Mouse (Mus musculus) heart, postnatal 14 days (tissue): Measurements from ENCODE around the gene Gal3st2c. TPM values are rescaled to one million over a fixed set of nuclear protein-coding genes. Genes with fewer than 3 reads are reported as not detected.
"Not testable (repeated sequence)": the region's sequence is repeated elsewhere in the genome, so short reads cannot be mapped to it uniquely, and the experiment has no call there.

Experiments
- DNase-seq, 2 experiments: peaks; one replicate each; pipeline ENCODE4 v3.0.0; 2021 to 2022
- intact Hi-C: fragments of 180-260 bp; cut with DNase I; formaldehyde crosslinking; loops from one replicate; pipeline ENCODE4 v1.15.1; 2025
- total RNA-seq, 2 experiments: library from RNA; stranded (reverse); gene quantifications; 2 replicates each; pipeline ENCODE4 v1.2.3; 2021

The Gal3st2c gene
- total RNA-seq, 2 experiments from 2014 or later = 0.93 to 1.0 TPM

- intact Hi-C loops = no loop called here
- DNase-seq = no peak
These were observed 50.1 kb downstream of the Gal3st2c start for GRCm38 (mm10) chr1:94040391-94040790.

GRCm38 (mm10) chr1:94045559-94045958, 55.2 kb downstream of the Gal3st2c start:
- intact Hi-C loops = no loop called here
- DNase-seq = no peak

- no peak for DNase-seq
- intact Hi-C loops = no loop called here
These were observed 56.2 kb downstream of the Gal3st2c start for GRCm38 (mm10) chr1:94046544-94046943.

- intact Hi-C loops = no loop called here
- no peak for DNase-seq
These were observed 60.8 kb downstream of the Gal3st2c start for GRCm38 (mm10) chr1:94051104-94051503.

GRCm38 (mm10) chr1:94052373-94052772, 62.1 kb downstream of the Gal3st2c start, which contains the start of gene Pdcd1:
Gene Pdcd1, minus strand, starts transcription at chr1:94052553.
- DNase-seq = no peak
- intact Hi-C loops = no loop called here

DNA sequence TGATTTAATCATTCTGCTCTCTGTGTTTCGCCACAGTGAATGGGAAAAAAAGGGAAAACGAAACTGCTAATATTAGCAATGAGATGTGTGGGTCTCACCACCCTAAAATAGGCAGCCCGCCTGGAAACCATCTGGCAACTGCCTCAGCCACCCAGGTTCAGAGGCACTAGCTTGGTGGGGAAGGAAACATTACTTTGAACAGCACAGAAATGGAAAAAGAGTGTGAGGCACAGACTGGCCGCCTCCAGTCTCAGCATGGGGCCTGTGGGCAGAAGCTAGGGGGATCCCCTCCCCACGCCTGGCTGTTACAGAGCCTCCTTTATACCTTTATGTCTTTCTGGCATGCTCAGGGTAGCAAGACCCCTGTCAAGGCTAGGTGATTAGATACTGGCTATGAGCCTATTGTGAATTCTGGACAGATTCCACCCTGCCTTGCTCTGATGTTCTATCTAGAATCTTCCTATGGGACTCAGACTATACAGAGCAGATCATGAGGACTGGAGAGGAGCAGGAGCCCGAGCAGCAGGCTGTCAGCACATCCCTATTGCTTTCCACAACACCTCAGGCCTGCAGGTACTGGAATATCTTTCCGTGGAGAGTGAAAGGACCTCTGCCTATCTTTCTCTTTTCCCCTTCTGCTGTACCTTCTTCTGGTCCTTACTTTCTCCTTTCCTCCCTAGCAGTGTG, 63.4 kb downstream of the Gal3st2c start:
- intact Hi-C loops = no loop called here
- no peak for DNase-seq

GRCm38 (mm10) chr1:94054481-94054880, 64.2 kb downstream of the Gal3st2c start:
- no peak for DNase-seq
- intact Hi-C loops = no loop called here

- intact Hi-C loops = no loop called here
These were observed 65.7 kb downstream of the Gal3st2c start for GRCm38 (mm10) chr1:94055966-94056365.

DNA sequence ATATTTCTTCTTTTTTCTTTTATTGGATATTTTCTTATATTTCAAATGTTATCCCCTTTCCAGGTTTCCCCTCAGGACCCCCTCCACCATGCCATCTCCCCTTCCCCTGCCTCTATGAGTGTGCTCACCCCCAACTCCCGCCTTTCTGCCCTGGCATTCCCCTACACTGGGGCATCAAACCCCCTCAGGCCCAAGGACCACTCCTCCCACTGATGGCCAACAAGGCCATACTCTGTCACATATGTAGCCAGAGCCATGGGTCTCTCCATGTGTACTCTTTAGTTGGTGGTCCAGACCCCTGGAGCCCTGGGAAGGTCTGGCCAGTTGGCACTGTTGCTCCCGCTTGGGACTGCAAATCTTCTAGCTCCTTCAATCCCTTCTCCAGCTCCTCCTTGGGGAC, 67.1 kb downstream of the Gal3st2c start:
- intact Hi-C loops = no loop called here

More at GRCm38 (mm10) chr1:94055966-94056365, 65.7 kb downstream of the Gal3st2c start:
- DNase-seq = no peak

GRCm38 (mm10) chr1:94058281-94058680, 68.0 kb downstream of the Gal3st2c start:
- intact Hi-C loops, DNase-seq: not testable (repeated sequence)

More for the DNA sequence above, 67.1 kb downstream of the Gal3st2c start:
- DNase-seq = no peak

Other genes starting within 250 kb of the Gal3st2c start
- 10 to 100 TPM; 40.9 to 41.8 TPM for gene Atg4b, start 239.0 kb upstream of the Gal3st2c start, total RNA-seq
- 10 to 100 TPM; 60.5 to 73.5 TPM for gene Thap4, start 235.6 kb upstream of the Gal3st2c start, total RNA-seq
- 10 to 100 TPM; 33.0 to 33.9 TPM for gene Dtymk, start 188.6 kb upstream of the Gal3st2c start, total RNA-seq
- 10 to 100 TPM in 1 of 2 experiments, 1 to 10 TPM in 1; 8.3 to 10.6 TPM for gene Ing5, start 186.5 kb upstream of the Gal3st2c start, total RNA-seq
- 10 to 100 TPM; 29.3 to 29.5 TPM for gene D2hgdh, start 165.6 kb upstream of the Gal3st2c start, total RNA-seq
- 1 to 10 TPM; 1.1 to 1.5 TPM for gene Gal3st2, start 129.2 kb upstream of the Gal3st2c start, total RNA-seq
- 1 to 10 TPM in 1 of 2 experiments, under 1 TPM in 1; 0.78 to 1.1 TPM for gene Gal3st2b, start 72.2 kb upstream of the Gal3st2c start, total RNA-seq
- gene Neu4, start 29.9 kb downstream of the Gal3st2c start, total RNA-seq = not detected
- under 1 TPM; 0.14 to 0.24 TPM for gene Pdcd1, start 62.0 kb downstream of the Gal3st2c start, total RNA-seq